Mouse (Mus musculus) olfactory bulb, adult 2 months (tissue): Measurements from ENCODE around the gene Rgs6. TPM values are rescaled to one million over a fixed set of nuclear protein-coding genes. Genes with fewer than 3 reads are reported as not detected.

ENCODE experiments used
- H3K27ac ChIP-seq: fragments of 200-500 bp; 2 replicates; pipeline ENCODE4 v1.5.1; 2012; ENCODE audit warnings: low read depth, low read length; ENCODE audit not compliant: insufficient read depth
- H3K4me1 ChIP-seq: fragments of 200-500 bp; 2 replicates; pipeline ENCODE4 v1.6.1; 2012; ENCODE audit warnings: low read length; ENCODE audit not compliant: control insufficient read depth, insufficient read depth
- H3K4me3 ChIP-seq: fragments of 200-500 bp; 2 replicates; pipeline ENCODE4 v1.5.1; 2012; ENCODE audit warnings: mild to moderate bottlenecking, low read depth, low read length, moderate library complexity; ENCODE audit not compliant: insufficient read depth
- CTCF ChIP-seq: fragments of 200-500 bp; IDR thresholded peaks from 2 replicates; pipeline ENCODE4 v1.5.1; 2012; ENCODE audit warnings: low read depth, mild to moderate bottlenecking, low read length, moderate library complexity; ENCODE audit not compliant: insufficient read depth
- POLR2A ChIP-seq: fragments of 200-500 bp; IDR thresholded peaks from 2 replicates; pipeline ENCODE4 v1.6.1; 2012; ENCODE audit warnings: mild to moderate bottlenecking, low read depth, low read length, moderate library complexity; ENCODE audit not compliant: insufficient read depth
- WGBS: fragments of 180-500 bp; shearing (Covaris S2); methylation state at CpG from one replicate; pipeline ENCODE4 v1.1.7; 2018; 5-methylcytosine and 5-hydroxymethylcytosine counted together
- polyA plus RNA-seq: library from polyadenylated mRNA; stranded (reverse); fragments of >200 nt; gene quantifications from 2 replicates; pipeline ENCODE4 v1.2.4, GENCODE M21; 2012; ENCODE audit warnings: low replicate concordance; ENCODE audit not compliant: missing spikeins, insufficient read depth, insufficient read length

The Rgs6 gene
- polyA plus RNA-seq, 1 experiment = not detected

DNA sequence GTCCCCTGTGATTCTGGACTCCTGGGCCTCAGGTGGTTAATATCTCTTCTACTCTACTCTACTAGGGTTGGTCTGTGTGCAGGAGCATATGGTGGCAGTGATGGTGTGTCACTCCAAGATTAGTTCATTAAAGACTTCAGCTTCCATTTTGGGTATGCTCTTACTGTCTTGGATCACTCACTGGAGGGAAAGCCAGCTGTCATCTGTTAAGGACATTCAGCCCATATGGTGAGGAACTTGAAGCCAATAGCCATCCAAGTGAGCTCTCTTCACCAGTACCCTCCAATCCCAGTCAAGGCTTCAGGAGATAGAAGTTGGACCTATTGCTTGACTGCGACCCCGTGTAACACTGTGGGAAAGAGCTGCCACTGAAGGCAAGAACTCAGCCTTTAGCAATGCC is 98.9 kb downstream of the Rgs6 start:
- H3K27ac ChIP-seq = no peak overlapping the region
- 98% methylated on average over 2 of the region's 2 CpGs for WGBS
- no peaks in the 10 kb centered on the region for H3K4me1 ChIP-seq
- TF ChIP-seq POLR2A = no peak
- TF ChIP-seq CTCF = no peak
- H3K4me3 ChIP-seq = no peak overlapping the region

DNA sequence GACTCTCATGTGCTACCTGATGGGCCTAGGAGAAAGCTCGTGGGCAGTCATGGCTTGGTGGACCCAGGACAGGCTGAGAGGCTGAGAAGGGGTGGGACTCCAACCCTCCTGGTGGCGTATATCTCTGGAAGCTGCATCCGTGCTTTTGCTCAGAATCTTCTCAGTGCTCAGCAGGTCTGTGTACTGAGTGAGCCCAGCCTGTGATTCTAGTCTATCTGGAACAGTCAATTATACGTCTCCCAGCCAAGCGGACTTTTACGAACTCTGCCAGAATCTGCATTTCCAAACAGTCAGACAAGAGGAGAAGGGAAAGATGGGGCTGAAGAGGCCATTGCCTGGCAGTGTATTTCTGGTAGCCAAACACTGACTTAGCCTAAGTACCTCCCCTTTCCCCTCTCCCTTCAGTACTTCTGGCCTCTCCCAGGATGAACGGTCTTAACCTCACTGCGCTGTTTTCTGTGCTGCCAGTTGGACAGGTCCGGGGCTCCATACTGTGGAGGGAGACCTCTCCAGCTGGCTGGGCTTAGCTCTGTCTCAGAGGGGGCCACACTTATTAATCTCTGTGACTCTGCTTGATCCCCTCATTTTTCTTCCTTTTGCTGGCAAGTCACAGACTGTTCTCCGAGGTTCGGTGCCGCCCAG is 110.9 kb downstream of the Rgs6 start:
- WGBS = 69% methylated on average over 12 of the region's 12 CpGs
- no peak overlapping the region for H3K4me3 ChIP-seq
- H3K27ac ChIP-seq = no peak overlapping the region
- peaks cover 8% of the 10 kb centered on the region for H3K4me1 ChIP-seq
- TF ChIP-seq CTCF = no peak
- no peak for TF ChIP-seq POLR2A

DNA sequence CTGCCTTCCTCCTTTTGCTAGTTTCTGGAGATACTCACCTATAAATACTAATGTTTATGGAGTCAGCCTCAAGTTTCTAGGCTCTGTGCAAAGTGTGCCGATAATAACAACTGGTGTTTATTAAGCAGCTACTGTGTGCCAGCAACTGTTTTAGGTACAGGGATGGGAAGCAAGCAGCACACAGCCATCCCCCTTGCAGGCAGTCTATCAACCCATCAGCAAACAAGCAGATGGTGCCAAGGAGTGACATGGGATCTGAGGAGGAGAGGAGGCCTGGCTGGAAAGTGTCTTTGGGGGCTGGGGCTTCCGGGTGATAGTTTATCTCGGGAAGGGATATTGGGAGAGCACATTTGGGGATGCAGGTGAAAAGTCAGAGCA is 111.4 kb downstream of the Rgs6 start:
- Histone ChIP-seq H3K4me1 (peaks cover 8% of the 10 kb centered on the region), H3K4me3 (no peak overlapping the region), H3K27ac (no peak overlapping the region)
- WGBS = 74% methylated on average over 3 of the region's 3 CpGs
- TF ChIP-seq POLR2A (no peak), CTCF (no peak)

DNA sequence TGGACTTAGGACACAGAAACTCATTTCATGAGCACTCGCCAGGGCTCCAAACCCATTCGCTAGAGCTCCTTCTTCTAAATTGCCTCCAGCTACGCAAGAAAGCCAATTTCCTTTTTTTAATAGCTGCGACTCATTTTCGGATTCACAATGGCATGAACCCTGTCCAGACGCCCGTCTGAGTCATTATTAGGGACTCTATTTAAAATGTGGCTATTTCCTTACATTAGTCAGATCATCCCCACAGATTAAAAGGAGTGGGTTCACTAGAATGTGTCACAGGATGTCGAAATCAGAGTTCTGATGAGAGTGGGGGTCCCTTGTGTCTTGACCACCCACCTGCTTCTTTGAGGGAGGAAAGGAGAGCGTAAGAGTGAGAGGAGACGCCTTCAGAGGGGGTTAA is 112.1 kb downstream of the Rgs6 start:
- 65% methylated on average over 10 of the region's 10 CpGs for WGBS
- TF ChIP-seq CTCF = no peak
- no peak for TF ChIP-seq POLR2A

GRCm38 (mm10) chr12:82700840-82701239 is 112.7 kb downstream of the Rgs6 start:
- no peak overlapping the region for H3K27ac ChIP-seq
- 82% methylated on average over 5 of the region's 5 CpGs for WGBS
- no peak for TF ChIP-seq POLR2A
- TF ChIP-seq CTCF = no peak
- H3K4me1 ChIP-seq = peaks cover 8% of the 10 kb centered on the region
- no peak overlapping the region for H3K4me3 ChIP-seq

More for the DNA sequence above, 112.1 kb downstream of the Rgs6 start:
- H3K4me3 ChIP-seq = no peak overlapping the region
- H3K4me1 ChIP-seq = peaks cover 8% of the 10 kb centered on the region
- H3K27ac ChIP-seq = no peak overlapping the region

- no peak overlapping the region for H3K27ac ChIP-seq
- WGBS = 86% methylated on average over 7 of the region's 7 CpGs
- H3K4me3 ChIP-seq = no peak overlapping the region
- H3K4me1 ChIP-seq = peaks cover 8% of the 10 kb centered on the region
- no peak for TF ChIP-seq POLR2A
- no peak for TF ChIP-seq CTCF
Observed at GRCm38 (mm10) chr12:82701359-82701758, 113.3 kb downstream of the Rgs6 start.

GRCm38 (mm10) chr12:82710376-82710775 is 122.3 kb downstream of the Rgs6 start:
- Histone ChIP-seq H3K4me3 (no peak overlapping the region), H3K4me1 (no peaks in the 10 kb centered on the region), H3K27ac (no peak overlapping the region)
- TF ChIP-seq POLR2A (no peak), CTCF (no peak)

DNA sequence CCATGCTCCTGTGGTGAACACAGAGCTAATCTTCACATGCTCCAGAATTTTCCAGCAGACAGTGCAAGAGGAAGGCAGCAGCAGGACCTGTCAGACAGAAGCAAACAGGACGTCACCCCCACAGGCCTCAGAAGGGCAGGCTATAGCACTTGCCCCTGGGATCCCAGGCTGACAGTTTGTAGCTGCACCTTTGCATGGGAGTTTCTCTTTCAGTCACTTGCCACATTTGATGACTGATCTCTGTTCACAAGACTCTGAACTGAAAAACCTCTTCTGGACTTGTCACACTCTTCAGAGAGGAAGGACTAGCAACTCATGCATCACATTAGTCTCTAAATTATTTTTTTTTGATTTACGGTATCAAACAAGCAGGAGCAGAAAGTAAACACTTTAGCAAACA is 126.2 kb downstream of the Rgs6 start:
- WGBS = 77% methylated on average over 2 of the region's 2 CpGs
- Histone ChIP-seq H3K27ac (no peak overlapping the region), H3K4me3 (no peak overlapping the region), H3K4me1 (no peaks in the 10 kb centered on the region)
- TF ChIP-seq POLR2A (no peak), CTCF (no peak)

DNA sequence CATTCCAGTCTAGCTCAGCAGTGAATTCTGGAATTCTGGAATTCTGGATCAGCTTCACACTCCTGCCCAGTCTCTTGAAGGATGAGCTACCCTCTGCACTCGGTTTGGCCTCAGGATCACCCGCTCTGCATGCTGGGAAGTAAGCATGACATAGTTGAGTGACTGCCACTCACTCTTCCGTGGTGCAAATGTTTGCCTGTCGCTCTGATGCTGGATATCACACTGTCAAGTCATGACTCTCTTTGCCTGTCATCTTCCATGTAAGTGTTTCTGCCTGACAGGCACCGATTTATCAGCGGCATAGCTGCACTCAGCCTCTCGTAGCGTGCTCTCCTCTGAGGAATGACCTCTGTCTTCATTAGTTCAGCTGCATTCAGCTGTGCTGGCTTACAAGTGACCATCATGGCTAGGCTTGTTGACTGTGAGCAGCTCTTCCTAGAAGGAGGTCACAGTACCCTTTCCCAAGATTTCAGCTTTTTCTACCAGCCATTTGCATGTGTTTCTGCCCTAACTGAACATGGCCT is 135.0 kb downstream of the Rgs6 start:
- TF ChIP-seq CTCF (no peak), POLR2A (no peak)
- WGBS = 96% methylated on average over 8 of the region's 8 CpGs
- Histone ChIP-seq H3K4me1 (no peaks in the 10 kb centered on the region), H3K27ac (no peak overlapping the region), H3K4me3 (no peak overlapping the region)
